Mouse (Mus musculus): ENCODE results near the gene Efcab5.
"Not testable (repeated sequence)": the region's sequence is repeated elsewhere in the genome, so short reads cannot be mapped to it uniquely, and the experiment has no call there.

Gene Efcab5

GRCm38 (mm10) chr11:77079361-77079760, 109.4 kb downstream of the Efcab5 start:
- H3K9me3 ChIP-seq (ENCODE audit: low read length), result no peaks in the 10 kb centered on the region
- peaks cover 10% of the 10 kb centered on the region for H3K4me1 ChIP-seq (replicated peaks; ENCODE audit: low read depth, low read length)
- H3K27me3 ChIP-seq (ENCODE audit: insufficient read depth, low read length), result no peaks in the 10 kb centered on the region
- no peak overlapping the region for H3K4me3 ChIP-seq (replicated peaks; ENCODE audit: low read length)
- H3K36me3 ChIP-seq (ENCODE audit: insufficient read depth, low read length), result peaks cover 23% of the 10 kb centered on the region
- TF ChIP-seq POU5F1 (IDR thresholded peaks at IDR 0.05; ENCODE audit: borderline replicate concordance, low read length), result no peak
- no peak for TF ChIP-seq CTCF (conservative IDR thresholded peaks at IDR 0.05; ENCODE audit: low read length)
- TF ChIP-seq NANOG (IDR thresholded peaks at IDR 0.05; ENCODE audit: borderline replicate concordance, low read length), result no peak

GRCm38 (mm10) chr11:77078273-77079134, 110.3 kb downstream of the Efcab5 start, which contains the start of gene Nsrp1:
Gene Nsrp1 (minus strand): TSS chr11:77078435.
- H3K36me3 ChIP-seq (ENCODE audit: insufficient read depth, low read length), result peaks cover 31% of the 10 kb centered on the region
- H3K27me3 ChIP-seq (ENCODE audit: insufficient read depth, low read length), result no peaks in the 10 kb centered on the region
- no peak for TF ChIP-seq NANOG (IDR thresholded peaks at IDR 0.05; ENCODE audit: borderline replicate concordance, low read length)
- no peaks in the 10 kb centered on the region for H3K9me3 ChIP-seq (ENCODE audit: low read length)
- peaks cover 10% of the 10 kb centered on the region for H3K4me1 ChIP-seq (replicated peaks; ENCODE audit: low read depth, low read length)
- H3K4me3 ChIP-seq (replicated peaks; ENCODE audit: low read length), result peak within 1 kb of the TSS; percentile 93

GRCm38 (mm10) chr11:77077792-77078191, 111.0 kb downstream of the Efcab5 start:
- Histone ChIP-seq H3K4me1 (replicated peaks; ENCODE audit: low read depth, low read length) (peaks cover 10% of the 10 kb centered on the region), H3K27me3 (ENCODE audit: insufficient read depth, low read length) (no peaks in the 10 kb centered on the region), H3K9me3 (ENCODE audit: low read length) (no peaks in the 10 kb centered on the region), H3K36me3 (ENCODE audit: insufficient read depth, low read length) (peaks cover 38% of the 10 kb centered on the region), H3K4me3 (replicated peaks; ENCODE audit: low read length) (peak overlapping the region; percentile 93)
- TF ChIP-seq CTCF (conservative IDR thresholded peaks at IDR 0.05; ENCODE audit: low read length) (no peak), NANOG (IDR thresholded peaks at IDR 0.05; ENCODE audit: borderline replicate concordance, low read length) (no peak), POU5F1 (IDR thresholded peaks at IDR 0.05; ENCODE audit: borderline replicate concordance, low read length) (no peak)

DNA sequence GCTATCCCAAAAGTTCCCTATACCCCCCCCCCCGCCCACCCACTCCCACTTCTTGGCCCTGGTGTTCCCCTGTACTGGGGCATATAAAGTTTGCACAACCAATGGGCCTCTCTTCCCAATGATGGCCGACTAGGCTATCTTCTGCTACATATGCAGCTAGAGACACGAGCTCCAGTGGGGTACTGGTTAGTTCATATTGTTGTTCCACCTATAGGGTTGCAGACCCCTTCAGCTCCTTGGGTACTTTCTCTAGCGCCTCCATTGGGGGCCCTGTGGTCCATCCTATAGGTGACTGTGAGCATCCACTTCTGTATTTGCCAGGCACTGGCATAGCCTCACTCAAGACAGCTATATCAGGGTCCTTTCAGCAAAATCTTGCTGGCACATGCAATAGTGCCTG, 111.4 kb downstream of the Efcab5 start:
- H3K9me3 ChIP-seq (ENCODE audit: low read length); H3K27me3 ChIP-seq (ENCODE audit: insufficient read depth, low read length): not testable (repeated sequence)
- Histone ChIP-seq H3K4me3 (replicated peaks; ENCODE audit: low read length) (peak overlapping the region; percentile 93), H3K36me3 (ENCODE audit: insufficient read depth, low read length) (peaks cover 41% of the 10 kb centered on the region), H3K4me1 (replicated peaks; ENCODE audit: low read depth, low read length) (peaks cover 11% of the 10 kb centered on the region)

DNA sequence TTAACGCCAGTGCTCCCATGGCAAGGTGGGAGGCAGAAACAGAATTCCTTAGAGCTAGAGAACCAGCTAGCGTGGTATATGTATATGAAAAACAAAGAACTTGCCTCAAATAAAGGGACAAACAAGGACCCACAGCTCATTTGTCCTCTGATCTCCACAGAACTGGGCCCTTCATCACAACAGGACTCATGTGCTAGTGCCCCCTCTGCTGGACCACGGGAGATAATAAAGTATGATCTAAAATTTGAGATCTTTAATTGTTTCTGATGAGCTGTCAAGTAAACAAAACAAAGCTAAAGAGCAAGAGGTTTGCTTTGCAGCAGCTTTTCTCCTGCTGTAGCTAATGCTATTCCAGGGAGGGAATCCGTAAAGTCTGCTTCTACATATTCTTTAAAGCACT, 118.0 kb downstream of the Efcab5 start:
- Histone ChIP-seq H3K36me3 (ENCODE audit: insufficient read depth, low read length) (peaks cover 67% of the 10 kb centered on the region), H3K4me1 (replicated peaks; ENCODE audit: low read depth, low read length) (peaks cover 16% of the 10 kb centered on the region), H3K27me3 (ENCODE audit: insufficient read depth, low read length) (no peaks in the 10 kb centered on the region), H3K4me3 (replicated peaks; ENCODE audit: low read length) (no peak overlapping the region), H3K9me3 (ENCODE audit: low read length) (no peaks in the 10 kb centered on the region)
- no peak for TF ChIP-seq NANOG (IDR thresholded peaks at IDR 0.05; ENCODE audit: borderline replicate concordance, low read length)
- no peak; the same call in 1 of the 2 replicates for TF ChIP-seq CTCF (conservative IDR thresholded peaks at IDR 0.05; ENCODE audit: low read length)
- no peak for TF ChIP-seq POU5F1 (IDR thresholded peaks at IDR 0.05; ENCODE audit: borderline replicate concordance, low read length)

GRCm38 (mm10) chr11:77068825-77069224, 119.9 kb downstream of the Efcab5 start:
- no peaks in the 10 kb centered on the region for H3K9me3 ChIP-seq (ENCODE audit: low read length)
- H3K36me3 ChIP-seq (ENCODE audit: insufficient read depth, low read length), result peaks cover 52% of the 10 kb centered on the region
- TF ChIP-seq CTCF (conservative IDR thresholded peaks at IDR 0.05; ENCODE audit: low read length) (no peak), NANOG (IDR thresholded peaks at IDR 0.05; ENCODE audit: borderline replicate concordance, low read length) (no peak), POU5F1 (IDR thresholded peaks at IDR 0.05; ENCODE audit: borderline replicate concordance, low read length) (no peak)
- H3K4me1 ChIP-seq (replicated peaks; ENCODE audit: low read depth, low read length), result peaks cover 30% of the 10 kb centered on the region
- H3K27me3 ChIP-seq (ENCODE audit: insufficient read depth, low read length), result no peaks in the 10 kb centered on the region
- H3K4me3 ChIP-seq (replicated peaks; ENCODE audit: low read length), result no peak overlapping the region

DNA sequence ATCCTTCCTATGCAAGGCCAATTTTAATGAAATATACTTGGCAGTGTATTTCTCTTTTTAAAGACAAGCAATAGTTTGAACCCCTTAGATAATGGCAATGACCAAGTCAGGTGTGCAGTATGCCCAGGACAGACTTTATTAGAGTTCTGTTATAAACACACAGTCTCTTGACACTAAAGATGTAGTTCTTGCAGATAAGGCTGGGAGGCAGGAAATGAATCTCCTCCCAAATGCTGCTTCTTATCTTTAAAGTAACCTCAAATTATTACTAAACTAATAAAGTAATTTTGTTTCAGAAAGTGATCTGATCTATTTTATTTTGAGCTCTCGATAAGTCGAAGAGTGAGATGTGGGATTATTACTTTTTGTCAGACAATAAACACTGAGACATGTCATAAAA, 125.4 kb downstream of the Efcab5 start:
- Histone ChIP-seq H3K4me1 (replicated peaks; ENCODE audit: low read depth, low read length) (peaks cover 25% of the 10 kb centered on the region), H3K36me3 (ENCODE audit: insufficient read depth, low read length) (peaks cover 20% of the 10 kb centered on the region), H3K4me3 (replicated peaks; ENCODE audit: low read length) (no peak overlapping the region), H3K9me3 (ENCODE audit: low read length) (no peaks in the 10 kb centered on the region), H3K27me3 (ENCODE audit: insufficient read depth, low read length) (no peaks in the 10 kb centered on the region)
- no peak for TF ChIP-seq POU5F1 (IDR thresholded peaks at IDR 0.05; ENCODE audit: borderline replicate concordance, low read length)
- no peak for TF ChIP-seq CTCF (conservative IDR thresholded peaks at IDR 0.05; ENCODE audit: low read length)
- TF ChIP-seq NANOG (IDR thresholded peaks at IDR 0.05; ENCODE audit: borderline replicate concordance, low read length), result no peak

- H3K4me3 ChIP-seq (replicated peaks; ENCODE audit: low read length), result no peak overlapping the region
- H3K9me3 ChIP-seq (ENCODE audit: low read length), result no peaks in the 10 kb centered on the region
- no peak for TF ChIP-seq POU5F1 (IDR thresholded peaks at IDR 0.05; ENCODE audit: borderline replicate concordance, low read length)
- no peak for TF ChIP-seq CTCF (conservative IDR thresholded peaks at IDR 0.05; ENCODE audit: low read length)
- no peak for TF ChIP-seq NANOG (IDR thresholded peaks at IDR 0.05; ENCODE audit: borderline replicate concordance, low read length)
- peaks cover 21% of the 10 kb centered on the region for H3K4me1 ChIP-seq (replicated peaks; ENCODE audit: low read depth, low read length)
- peaks cover 17% of the 10 kb centered on the region for H3K36me3 ChIP-seq (ENCODE audit: insufficient read depth, low read length)
- H3K27me3 ChIP-seq (ENCODE audit: insufficient read depth, low read length), result no peaks in the 10 kb centered on the region
These were observed 126.8 kb downstream of the Efcab5 start for GRCm38 (mm10) chr11:77061951-77062350.

- peaks cover 29% of the 10 kb centered on the region for H3K36me3 ChIP-seq (ENCODE audit: insufficient read depth, low read length)
- H3K9me3 ChIP-seq (ENCODE audit: low read length), result no peaks in the 10 kb centered on the region
- H3K4me1 ChIP-seq (replicated peaks; ENCODE audit: low read depth, low read length), result no peaks in the 10 kb centered on the region
- no peak for TF ChIP-seq NANOG (IDR thresholded peaks at IDR 0.05; ENCODE audit: borderline replicate concordance, low read length)
- no peak for TF ChIP-seq POU5F1 (IDR thresholded peaks at IDR 0.05; ENCODE audit: borderline replicate concordance, low read length)
- peaks cover 3% of the 10 kb centered on the region; the same call in 1 of the 2 replicates for H3K27me3 ChIP-seq (ENCODE audit: insufficient read depth, low read length)
- no peak overlapping the region for H3K4me3 ChIP-seq (replicated peaks; ENCODE audit: low read length)
These were observed 146.0 kb downstream of the Efcab5 start for GRCm38 (mm10) chr11:77042816-77043215.
